Mouse (Mus musculus): ENCODE measurements at regions not wholly inside any gene's neighbourhood (a gene's known extent, or its start where the extent isn't known, plus 50 kb on each side); places are given as distances from the start of the nearest gene placed in this dataset.

DNA sequence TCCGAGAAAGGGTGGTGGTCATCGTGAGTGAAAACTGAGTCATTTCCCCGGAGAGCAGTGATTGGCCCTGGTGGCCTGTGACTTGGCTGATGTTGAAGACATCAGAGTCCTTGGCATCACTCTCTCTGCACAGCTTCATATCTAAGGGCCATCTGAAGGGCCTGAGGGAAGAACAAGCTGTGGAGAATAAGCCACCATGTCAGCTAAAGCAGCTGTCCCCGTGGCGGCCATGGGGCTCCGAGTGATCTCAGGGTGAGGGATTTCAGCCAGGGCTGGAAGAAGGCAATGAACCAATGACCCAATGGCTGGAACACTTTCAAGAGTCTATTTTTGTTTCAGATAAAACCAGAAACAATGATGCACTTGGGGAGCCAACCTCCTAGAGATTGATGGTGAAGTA lies 62.2 kb downstream of the Ttc32 start:
- in situ Hi-C loops (cut with MboI, MseI), result no loop called here

DNA sequence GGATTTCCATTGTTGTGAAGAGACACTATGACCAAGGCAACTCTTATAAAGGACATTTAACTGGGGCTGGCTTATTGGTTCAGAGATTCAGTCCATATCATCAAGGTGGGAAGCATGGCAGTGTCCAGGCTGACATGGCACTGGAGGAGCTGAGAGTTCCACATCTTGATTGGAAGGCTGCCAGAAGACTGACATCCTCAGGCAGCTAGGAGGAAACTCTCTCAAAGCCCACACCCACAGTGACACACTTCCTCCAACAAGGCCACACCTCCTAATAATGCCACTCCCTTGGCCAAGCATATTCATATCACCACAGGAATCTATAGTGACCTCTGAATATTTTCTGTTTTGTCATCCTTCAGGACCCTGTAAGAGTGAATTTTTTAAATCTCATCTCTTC lies 65.3 kb downstream of the Ttc32 start:
- in situ Hi-C loops (cut with MboI, MseI), result no loop called here

DNA sequence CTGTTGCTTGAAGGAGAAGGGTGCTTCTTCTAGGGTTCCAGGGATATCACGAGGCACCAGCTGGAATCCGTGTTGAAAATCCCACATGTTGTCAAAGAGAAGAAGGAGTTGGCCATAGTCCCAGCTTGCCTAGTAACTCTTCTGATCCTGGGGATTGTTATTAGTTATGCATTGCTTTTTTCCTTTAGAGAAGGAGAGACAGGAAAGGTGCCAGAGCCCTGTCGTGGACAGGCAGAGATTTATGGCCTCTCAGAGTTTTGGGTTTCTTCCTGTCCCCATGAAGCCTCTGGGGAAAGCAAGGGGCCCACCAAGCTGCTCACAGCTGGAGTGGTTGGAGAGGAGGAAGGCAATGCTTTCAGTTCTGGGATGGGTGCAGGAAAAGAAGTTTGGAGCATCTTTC lies 76.6 kb downstream of the Ttc32 start:
- in situ Hi-C loops (cut with MboI, MseI), result no loop called here

DNA sequence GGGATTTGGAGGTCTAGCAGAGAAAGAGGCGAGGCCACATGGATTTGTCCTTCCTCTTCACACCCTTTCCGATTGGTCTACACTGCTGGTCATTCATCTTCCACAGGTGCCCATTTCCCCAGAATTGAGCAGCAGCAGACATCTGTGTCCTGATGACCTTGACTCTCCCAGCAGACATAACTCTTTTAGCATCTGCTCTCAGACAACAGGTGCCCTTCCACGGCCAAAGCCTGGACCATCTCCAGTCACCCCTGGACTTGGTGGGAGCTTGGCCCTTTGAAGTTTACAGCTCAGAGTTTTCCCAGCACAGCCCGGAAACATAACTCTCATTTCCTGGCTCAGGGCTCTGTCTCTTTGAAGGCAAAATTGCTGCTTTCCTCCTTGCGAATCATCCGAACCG lies 80.0 kb downstream of the Ttc32 start:
- in situ Hi-C loops (cut with MboI, MseI), result no loop called here

DNA sequence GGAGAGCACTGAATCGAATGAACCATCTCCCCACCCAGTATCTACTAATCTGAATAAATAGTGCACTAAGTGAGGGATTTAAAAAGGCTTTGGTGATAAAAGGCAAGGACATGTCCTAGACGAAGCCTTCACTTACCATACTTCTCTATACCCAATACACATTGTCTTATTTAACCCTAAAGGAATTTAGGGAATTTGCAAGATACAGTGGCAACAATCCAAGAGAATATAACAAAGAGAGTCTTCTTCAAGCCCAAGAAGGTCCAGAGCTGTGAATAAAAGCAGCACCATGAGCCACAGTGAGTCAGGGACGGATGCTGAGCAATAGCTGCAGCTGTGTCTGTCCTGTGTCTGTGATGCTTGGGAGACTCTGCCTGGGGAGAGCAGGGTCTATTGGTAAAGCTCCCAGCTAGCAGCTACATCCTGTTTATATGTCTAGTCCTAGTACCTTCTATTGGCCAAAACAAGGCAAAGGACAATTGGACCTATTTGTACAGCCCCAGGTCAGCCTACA lies 82.4 kb downstream of the Ttc32 start:
- in situ Hi-C loops (cut with MboI, MseI), result no loop called here

DNA sequence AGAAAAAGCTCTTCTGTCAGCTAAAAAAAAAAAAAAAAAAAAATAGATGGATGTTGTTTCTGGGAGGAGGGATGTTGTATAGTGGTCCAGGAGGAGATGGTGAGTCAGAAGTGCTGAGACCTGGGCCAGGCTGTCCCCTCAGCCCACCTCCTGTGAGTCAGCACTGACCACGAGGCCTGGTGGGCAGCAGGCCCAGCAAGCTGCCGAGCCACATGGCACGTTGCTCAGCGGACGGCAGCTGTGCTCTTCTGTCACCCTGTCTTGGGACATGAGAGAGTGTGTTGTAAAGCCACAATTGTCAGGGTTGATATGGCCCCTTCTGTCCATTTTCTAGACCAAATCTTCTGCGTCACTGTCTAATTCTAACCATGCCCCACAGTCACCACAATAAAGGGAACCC lies 83.9 kb downstream of the Ttc32 start:
- in situ Hi-C loops (cut with MboI, MseI), result no loop called here

DNA sequence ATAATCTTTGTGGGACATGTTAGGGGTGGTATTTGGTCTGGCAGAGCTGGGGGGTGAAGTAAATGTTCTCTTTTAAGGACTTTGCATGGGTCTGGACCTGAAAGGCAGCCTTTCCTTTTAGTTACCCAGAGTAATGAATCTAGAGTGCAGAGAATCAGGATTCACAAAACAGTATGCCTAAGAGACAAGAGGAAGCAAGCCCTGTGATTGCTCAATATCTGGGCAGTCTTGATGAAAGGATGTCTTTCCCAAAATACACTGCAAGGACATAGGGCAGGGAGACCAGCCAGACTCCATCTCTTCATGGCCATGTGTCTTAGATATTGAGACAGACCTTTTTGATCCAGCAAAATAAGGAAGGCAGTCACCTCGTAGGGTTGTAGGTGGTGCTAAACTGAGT lies 84.3 kb downstream of the Ttc32 start:
- in situ Hi-C loops (cut with MboI, MseI), result no loop called here

DNA sequence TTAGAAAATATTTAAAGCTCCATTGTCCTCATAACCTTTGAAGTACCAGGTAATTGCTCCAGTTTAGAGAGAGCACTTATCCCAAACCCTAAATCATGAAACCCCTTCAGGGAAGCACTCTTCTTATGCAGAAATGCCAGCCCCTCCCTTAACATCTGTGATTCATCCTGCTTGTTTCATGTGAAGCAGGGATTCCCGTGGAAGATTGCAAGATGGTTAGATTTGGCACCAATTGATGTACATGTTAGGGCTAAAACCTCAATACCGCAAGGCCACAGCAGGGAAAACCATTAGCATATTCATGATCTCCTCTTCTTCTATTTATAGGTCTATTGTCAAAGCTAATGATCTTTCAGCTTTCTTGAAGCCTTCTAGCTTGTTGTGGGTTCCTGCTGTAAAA lies 88.8 kb downstream of the Ttc32 start:
- in situ Hi-C loops (cut with MboI, MseI), result no loop called here

DNA sequence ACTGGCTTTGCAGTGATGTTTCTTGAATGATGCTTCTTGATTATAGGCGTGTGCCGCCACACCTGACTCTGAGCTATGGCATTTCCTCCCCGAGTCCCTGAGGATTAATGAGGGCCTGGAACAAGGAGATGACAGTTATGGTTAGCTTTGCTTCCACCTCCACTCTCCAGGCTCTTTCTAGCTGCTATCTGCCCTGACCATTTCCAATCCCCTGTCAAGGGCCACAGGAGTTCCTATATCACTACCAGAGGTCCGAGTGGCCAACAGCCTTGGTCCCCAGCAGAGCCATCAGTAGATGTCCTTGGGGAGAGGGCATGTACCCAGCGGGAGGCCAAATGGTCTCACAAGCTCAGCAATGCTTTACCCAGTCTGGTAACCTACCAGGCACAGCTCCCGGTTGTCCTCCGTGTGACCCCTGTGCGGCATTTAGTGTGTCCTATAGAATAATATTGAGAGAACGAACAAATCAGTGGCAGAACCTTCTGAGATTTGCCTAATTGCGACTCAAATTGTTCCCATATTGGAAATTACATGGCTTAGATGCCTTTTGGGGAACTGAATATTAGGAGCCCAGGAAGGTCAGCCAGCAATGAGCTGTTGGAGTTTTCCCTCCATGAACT lies 98.2 kb downstream of the Ttc32 start:
- in situ Hi-C loops (cut with MboI, MseI), result no loop called here

DNA sequence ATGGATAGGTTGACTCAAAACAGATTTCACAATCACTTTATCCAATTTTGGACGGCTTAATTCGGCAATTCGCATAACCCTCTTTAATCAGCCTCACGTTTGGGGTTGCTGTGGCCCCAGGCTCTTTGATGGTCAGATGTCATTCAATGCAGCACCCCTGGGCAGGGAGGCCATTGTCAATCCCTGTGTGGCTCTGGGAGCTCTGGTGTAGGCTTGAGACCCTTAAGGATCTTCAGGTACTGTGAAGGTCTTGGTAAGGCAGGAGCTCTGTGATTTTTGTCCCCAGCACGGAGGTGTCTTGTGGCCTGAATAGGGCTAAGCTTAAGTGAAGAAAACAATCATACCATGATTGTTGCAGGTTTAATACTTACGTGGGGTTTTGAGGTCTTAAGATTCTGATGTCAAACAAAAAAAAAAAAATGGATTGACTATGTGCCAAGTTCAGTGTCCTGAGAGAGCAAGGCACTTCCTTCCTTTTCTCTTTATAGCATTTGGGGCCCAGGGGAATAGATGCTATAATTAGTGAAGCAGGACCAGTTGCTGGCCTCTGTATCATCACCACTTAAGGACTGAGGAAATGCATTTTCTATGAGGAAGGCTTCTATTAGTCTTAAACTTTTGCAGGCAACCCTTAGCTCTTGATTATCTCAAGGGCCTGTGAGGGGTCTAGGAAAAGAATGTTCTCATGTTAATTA lies 98.9 kb downstream of the Ttc32 start:
- in situ Hi-C loops (cut with MboI, MseI), result no loop called here

DNA sequence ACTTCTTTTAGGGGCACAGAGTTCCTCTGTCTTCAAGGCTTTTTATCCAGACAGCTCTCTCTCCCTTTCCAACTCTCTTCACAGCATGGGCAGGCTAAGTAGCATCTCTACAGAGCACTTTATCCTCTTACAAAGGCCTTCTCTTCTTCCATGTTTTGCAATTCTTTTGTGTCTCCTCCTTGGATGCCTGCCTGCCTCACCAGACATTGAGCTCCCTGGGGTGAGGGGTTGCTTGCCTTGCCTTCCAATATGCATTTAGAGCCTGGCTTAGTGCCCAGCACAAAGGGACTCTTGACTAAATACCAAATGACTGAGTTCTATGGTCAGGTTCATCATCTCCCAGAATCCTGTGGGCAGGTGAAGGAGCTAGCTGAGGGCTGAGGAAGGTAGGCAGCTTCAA lies 102.8 kb downstream of the Ttc32 start:
- in situ Hi-C loops (cut with MboI, MseI), result no loop called here

DNA sequence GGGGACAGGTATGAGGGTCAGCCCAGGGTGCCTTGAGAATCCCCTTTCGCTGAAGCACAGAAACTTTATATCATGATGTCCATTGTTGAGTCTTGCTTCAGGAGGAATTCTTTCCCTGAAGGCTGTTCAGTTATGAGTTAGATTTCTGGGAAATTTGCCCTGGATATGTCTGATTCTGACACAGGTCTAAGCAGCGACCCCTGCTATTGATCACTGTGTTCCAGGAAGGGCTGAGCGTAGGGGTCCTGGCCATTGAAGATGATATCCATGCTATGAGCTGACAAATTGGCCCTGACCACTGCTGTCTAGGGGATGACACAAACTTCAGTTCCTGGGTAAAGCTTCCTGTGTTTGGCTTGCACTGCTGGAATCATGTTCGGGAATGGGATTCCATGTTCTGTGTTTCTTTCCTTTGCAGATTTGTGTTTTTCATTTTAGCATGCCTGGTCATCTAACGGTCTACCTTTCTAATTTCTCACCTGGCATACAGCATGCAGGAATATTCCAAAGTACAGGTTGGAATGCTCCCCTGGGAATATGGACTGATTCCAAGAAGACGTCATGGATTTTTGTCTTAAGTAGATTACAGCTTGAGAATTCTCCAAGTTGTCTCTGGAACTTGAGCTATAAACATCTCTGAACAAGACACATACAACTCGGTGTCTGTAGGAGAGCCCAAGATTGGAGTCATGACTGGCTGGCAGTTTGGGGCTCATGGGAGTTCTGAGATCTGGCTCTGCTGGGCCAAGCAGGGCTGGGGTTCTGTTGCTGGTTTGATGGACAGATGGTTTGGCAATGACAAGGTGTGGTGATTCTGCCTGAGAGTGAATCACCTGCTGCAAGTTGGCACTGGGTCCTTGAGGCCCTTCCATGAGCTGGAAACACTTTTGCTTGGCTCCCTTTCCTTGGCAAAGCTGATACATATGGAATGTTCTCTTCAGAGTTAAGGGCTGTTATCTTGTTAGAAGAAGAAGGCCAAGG lies 104.4 kb downstream of the Ttc32 start:
- in situ Hi-C loops (cut with MboI, MseI), result no loop called here

DNA sequence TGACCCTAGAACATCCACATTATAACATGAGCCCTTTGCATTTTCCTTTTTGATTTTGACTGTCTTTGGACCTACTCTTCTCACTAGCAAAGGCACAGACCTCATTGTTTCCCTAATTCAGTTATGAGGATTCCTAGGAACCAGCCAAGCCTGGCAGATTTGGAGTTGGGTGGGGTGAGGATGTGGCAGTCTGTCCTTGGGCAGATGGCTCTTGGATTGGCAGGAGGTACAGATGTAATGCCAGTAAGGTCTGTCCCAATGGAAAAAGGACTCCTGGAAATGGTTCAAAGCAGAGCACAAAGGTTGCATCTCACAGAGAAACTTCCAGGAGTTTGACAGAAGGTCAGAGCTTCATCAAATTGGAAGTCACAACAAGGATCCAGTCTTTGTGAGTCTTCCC lies 121.2 kb downstream of the Ttc32 start:
- in situ Hi-C loops (cut with MboI, MseI), result no loop called here

DNA sequence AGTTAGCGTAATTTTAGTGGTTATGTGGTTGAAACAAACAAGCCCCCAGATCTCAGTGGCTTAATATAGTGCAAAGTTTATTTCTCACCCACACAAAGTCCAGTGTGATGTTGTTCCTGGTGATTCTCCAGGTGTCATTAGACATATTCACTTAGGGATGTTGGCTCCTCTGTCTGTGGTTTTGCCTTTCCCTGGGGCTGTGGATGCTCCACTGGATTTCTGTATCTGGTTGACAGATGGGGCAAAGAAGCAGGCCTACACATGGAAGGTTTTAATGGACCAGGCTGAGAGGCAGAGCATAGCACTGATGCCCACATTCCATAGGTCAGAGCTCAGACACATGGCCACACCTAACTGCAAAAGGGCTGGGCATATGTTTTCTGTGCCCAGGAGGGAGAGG lies 121.6 kb downstream of the Ttc32 start:
- in situ Hi-C loops (cut with MboI, MseI), result no loop called here

DNA sequence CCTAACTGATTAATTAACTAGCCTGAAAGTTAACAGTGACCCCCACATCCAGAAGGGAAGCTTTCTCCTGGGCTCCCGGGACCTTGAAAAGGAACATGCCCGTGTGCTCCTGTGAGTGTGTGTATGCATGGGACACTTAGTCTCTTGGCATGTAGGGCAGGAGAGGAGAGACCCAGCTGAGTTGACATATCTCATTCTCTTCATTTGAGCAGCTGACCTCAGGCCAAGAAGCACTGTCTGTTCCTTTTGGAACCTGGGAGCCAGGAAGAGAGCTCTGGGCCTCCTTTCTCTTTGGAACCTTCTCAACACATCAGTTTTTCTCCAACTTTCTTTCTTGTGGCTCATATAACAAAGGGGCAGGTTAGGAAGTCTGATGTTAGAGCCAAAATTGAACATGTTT lies 124.7 kb downstream of the Ttc32 start:
- in situ Hi-C loops (cut with MboI, MseI), result no loop called here

DNA sequence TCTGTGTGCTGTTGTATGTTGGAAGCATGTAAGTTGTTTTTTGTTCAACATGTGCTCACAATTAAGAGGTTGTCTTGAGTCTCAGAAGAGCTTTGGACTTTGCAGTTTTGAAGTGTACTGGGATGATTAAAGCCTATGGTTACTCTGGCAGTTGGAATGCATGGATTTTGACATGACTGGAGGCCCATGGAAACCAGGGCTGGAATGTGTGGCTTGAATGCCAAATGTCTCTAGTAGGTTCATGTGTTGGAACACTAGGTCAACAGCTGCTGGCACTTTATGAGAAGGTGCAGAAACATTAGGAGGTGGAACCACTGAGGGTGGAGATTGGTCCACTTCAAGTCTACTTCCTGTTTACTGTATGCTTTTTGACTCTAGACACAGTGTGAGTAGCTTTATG lies 127.0 kb downstream of the Ttc32 start:
- in situ Hi-C loops (cut with MboI, MseI), result no loop called here

DNA sequence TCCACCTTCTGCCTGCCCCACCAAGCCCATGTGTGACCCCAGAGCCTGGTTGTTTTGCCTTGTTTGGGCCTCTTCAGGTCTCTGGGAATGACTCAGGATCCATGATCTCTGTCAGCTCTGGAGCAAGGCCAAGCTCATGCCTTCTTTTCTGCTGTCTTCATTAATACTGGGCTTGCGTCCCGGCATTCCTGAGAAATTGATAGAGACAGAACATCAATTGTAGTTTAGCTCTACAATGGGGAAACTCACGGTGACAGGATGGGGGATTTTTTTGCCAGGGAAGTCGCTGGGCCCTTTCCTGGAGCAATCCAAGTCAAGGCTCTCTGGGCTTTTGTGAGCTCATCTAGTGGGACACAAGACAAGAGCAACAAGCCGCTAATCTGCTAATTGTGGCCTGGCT lies 129.0 kb downstream of the Ttc32 start:
- in situ Hi-C loops (cut with MboI, MseI), result no loop called here

DNA sequence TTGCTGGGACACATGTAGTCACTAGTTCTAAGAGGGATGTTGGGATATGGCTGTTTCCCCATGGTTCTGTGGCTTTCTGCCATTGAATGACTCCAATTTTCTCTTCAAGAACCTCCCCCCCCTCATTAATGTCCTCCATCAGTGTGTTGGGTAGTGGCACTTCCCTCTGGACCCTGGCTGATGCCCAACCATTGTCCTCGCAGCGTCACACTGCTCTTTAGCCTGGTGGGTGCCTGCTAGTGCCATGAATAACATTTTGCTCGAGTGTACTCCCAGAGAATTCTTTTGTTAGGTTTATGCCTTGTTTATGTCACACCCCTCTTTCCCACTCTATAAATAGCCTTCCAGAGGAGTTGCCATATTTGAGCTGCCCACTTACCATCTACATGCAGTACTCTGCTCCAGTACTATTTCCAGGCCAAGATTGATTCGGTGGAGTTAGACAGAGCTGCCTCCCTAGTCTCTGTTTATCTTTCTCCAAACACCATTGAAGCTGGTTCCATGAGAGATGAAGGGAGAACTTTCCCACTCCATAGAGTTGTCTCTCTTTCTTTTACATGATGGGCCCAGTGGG lies 135.7 kb downstream of the Ttc32 start:
- in situ Hi-C loops (cut with MboI, MseI), result no loop called here

DNA sequence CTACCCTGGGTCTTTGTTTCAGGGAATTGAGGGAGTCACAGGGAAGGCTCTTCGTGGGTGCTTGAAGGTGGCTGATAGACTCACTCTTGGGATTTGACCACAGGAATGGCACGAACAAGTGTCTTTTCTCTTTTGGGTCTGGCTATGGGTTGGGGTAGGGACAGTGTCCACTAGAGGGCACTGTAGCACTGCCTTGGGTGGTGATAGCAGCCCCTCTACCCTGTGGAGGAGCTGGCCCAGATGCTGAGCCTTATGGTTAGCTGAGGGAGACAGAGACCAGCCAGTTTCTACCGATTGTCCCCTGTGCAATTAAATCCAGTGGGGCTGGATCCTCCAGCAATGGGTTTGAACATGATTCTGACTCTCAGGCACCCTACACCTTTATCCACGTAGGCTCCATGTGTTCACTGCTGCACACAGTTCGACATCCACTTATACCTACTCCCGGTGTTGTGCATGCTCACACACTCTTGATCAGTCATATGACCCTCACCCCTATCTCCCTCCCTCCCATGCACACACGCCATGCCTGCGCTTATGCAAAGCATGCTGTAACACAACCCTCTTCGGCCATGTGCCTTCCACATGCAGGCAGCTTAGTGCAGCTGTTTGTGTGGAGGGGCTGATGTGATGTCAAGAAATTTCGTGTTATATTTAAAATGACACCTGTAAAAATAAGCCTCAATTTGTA lies 136.6 kb downstream of the Ttc32 start:
- in situ Hi-C loops (cut with MboI, MseI), result no loop called here

DNA sequence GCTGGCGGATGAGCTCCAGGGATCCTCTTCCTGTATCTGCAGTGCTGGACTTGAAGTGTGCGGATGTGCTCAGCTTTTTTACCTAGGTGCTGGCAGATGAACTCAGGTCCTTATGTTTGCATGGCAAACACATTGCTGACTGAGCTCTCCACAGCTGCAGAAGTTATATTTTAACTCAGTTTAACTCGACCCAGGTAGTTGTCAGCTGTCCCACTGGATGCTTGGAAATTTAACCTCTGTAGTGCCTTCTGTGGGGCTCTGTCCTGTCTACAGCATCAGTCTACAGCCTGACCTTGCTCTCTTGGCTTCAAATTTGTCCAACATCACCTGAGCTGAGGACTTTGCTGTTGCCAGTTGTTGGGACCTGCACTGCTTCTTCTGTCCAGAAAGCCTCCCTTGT lies 139.2 kb downstream of the Ttc32 start:
- in situ Hi-C loops (cut with MboI, MseI), result no loop called here

DNA sequence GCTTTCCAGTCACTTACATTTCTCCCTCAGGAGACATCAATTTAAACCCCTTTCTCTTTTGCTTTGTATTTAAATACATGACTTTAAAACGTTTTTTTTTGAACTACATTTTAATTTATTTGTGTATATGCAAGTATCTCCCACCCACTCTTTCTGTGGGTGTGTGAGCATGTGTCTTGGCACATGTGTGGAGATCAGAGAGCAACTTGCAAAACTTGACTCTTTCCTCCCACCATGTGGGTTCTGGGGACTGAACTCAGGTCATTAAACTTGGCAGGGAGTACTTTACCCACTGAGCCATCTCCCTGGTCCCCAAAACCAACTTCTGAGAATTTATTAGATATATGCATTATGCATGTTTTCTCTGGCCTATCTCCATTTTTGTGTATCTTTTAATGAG lies 143.9 kb downstream of the Ttc32 start:
- in situ Hi-C loops (cut with MboI, MseI), result no loop called here

Data from T-helper 17 cell (primary cell).